Mouse (Mus musculus) mouse trophoblast stem cell (cell line): ENCODE data around the gene Cdr2l.

Experiments used
- in situ Hi-C, 2 experiments: fragments of 300-500 bp; cut with MseI, MboI; formaldehyde crosslinking; loops; 2 replicates in 1 of 2; 3 replicates in 1 of 2; pipeline ENCODE4 v1.15.1; 2025

The Cdr2l gene

GRCm38 (mm10) chr11:115441417-115441816 is 59.7 kb downstream of the Cdr2l start:
- in situ Hi-C loops: no loop called here
